Mouse (Mus musculus) left cerebral cortex, postnatal 10 days (tissue): ENCODE measurements around the gene Atf6b. TPM values are rescaled to one million over a fixed set of nuclear protein-coding genes. Genes with fewer than 3 reads are reported as not detected.
A peak's percentile ranks its signal among the peaks of the same experiment; 100 is the strongest.

ENCODE experiments used
- DNase-seq, 2 experiments: peaks; one replicate each; pipeline ENCODE4 v3.0.0; 2021 to 2022; ENCODE audit warnings: low spot score in 2 of 2, mixed read lengths in 1 of 2; ENCODE audit errors: extremely low spot score in 1 of 2
- intact Hi-C: fragments of 180-260 bp; cut with DNase I; formaldehyde crosslinking; loops from one replicate; pipeline ENCODE4 v1.15.1; 2025
- total RNA-seq, 2 experiments: library from RNA; stranded (reverse); gene quantifications; 2 replicates each; pipeline ENCODE4 v1.2.3; 2021

Gene Atf6b
- total RNA-seq, 2 experiments from 2014 or later: 73.1 to 76.5 TPM

- no peak for DNase-seq
- intact Hi-C loops: no loop called here
These were observed 11.6 kb downstream of the Atf6b start for GRCm38 (mm10) chr17:34658591-34658990.

- intact Hi-C loops: no loop called here
- no peak for DNase-seq
These were observed 12.4 kb downstream of the Atf6b start for GRCm38 (mm10) chr17:34659181-34659896.

GRCm38 (mm10) chr17:34659897-34660214 lies 12.9 kb downstream of the Atf6b start:
- intact Hi-C loops: no loop called here
- no peak for DNase-seq

DNA sequence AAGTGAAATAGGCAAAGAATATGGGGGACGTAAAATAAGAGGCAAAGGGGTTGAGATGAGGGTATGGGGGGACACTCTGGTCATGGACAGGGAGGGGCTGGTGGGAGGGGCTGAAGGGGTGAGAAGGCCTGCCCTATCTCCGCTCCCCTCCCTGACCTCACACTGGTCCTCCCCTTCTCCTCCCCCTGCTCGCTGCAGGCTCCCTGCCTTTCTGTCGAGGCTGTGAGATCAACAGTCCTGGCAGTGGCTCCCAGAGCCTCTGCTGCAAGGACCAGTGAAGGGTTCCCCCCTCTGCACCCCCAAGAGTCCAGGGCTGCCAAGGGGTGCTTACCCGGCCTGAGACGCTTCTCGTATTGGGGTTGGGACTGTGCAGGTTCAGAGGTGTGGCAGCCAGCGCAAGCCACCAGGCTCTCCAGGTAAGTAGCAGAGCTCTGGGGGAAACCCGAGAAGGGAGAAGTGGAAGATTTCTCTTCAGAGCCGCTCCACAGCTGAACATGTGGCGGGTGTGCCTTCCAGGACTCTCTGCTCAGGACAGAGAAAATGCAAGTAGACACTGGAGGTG lies 13.4 kb downstream of the Atf6b start:
- no peak for DNase-seq
- intact Hi-C loops: no loop called here

DNA sequence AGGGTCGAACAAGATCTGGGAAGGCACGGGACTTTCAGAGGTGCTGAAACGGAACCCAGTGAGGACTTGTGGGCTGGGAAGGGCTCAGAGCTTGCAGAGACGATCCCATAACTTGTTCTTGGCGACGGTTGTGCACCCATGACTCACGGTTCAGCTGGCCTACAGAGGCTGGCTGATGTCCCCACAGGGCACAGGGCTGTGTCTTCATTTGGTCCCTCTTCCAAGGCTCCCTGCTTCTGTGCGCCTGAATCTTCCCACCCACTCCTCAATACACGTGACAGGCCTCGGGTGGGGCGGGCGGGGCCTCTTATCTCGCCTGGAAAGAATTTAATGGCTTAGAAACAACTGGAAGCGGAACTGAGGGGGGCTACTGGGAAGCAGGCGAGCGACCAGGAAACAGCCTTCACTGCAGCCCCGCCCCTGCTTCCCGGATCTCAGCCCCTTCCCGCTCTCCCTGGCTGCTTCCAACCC lies 14.2 kb downstream of the Atf6b start:
- DNase-seq: peak in 1 of 2 experiments; percentile 67
- intact Hi-C loops: no loop called here

- DNase-seq: no peak
- intact Hi-C loops: no loop called here
These were observed 15.5 kb downstream of the Atf6b start for GRCm38 (mm10) chr17:34662468-34662867.

DNA sequence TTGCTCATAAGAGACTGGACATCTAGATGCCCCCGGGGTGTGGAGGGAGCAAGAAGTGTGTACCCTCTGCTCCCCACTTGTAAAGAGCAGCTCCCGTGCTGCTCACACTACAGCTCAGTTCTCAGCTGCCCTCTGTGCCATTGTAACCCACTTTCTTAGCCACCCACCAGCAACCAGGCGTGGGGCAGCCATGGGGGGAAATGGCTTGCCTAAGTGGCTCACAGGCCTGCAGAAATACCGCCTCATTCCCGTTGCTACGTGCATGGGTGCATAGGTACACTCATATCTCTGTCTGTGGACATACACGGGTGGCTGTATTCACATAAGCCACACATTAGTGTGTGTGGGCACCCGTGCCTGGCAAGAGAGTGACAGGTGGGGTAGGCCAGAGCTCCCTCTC lies 16.0 kb downstream of the Atf6b start:
- intact Hi-C loops: no loop called here
- no peak for DNase-seq

DNA sequence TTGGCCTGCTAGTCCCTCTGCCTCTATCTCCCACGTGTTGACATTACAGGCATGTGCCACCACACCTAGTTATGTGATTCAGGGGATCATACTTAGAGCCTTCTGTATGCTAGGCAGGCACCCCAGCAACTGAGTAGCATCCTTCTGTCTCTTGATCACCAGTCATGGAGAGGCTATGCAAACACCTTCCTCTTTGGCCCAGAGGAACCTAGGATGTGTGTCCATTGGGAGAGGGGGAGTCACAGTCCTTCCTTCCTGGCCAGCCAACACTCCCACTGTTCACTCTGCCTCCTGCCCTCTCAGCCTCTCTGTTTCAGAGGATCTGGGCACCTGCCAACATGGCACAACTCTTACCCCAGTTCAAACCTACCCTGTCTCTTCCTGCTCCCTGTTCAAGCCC lies 16.6 kb downstream of the Atf6b start:
- intact Hi-C loops: no loop called here
- no peak for DNase-seq

- intact Hi-C loops: no loop called here
These were observed 17.5 kb downstream of the Atf6b start for GRCm38 (mm10) chr17:34664472-34664871.

DNA sequence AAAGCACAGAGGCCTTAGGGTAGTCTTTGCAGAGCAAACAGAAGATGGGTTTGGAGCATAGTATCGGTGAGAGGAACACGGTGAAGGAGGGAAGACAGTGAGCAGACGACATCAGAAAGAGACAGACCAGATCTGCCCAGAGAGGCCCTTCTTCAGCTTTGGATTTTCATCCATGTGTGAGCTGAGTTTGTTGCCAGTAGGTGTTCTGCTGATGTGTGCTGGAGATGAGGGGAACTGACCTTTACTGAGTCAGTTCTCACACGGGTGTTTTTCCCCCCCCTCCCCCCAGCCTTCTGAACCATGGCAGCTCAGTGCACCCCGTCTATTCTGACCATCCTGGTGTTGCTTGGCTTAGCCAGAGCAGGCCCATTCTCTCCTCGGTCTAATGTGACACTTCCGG lies 23.3 kb downstream of the Atf6b start, which contains the start of gene Tnxb:
Gene Tnxb, plus strand, starts transcription at position 301 of the 400 bp plus-strand sequence.
- intact Hi-C loops: no loop called here
- DNase-seq: no peak

More at GRCm38 (mm10) chr17:34664472-34664871, 17.5 kb downstream of the Atf6b start:
- no peak for DNase-seq

DNA sequence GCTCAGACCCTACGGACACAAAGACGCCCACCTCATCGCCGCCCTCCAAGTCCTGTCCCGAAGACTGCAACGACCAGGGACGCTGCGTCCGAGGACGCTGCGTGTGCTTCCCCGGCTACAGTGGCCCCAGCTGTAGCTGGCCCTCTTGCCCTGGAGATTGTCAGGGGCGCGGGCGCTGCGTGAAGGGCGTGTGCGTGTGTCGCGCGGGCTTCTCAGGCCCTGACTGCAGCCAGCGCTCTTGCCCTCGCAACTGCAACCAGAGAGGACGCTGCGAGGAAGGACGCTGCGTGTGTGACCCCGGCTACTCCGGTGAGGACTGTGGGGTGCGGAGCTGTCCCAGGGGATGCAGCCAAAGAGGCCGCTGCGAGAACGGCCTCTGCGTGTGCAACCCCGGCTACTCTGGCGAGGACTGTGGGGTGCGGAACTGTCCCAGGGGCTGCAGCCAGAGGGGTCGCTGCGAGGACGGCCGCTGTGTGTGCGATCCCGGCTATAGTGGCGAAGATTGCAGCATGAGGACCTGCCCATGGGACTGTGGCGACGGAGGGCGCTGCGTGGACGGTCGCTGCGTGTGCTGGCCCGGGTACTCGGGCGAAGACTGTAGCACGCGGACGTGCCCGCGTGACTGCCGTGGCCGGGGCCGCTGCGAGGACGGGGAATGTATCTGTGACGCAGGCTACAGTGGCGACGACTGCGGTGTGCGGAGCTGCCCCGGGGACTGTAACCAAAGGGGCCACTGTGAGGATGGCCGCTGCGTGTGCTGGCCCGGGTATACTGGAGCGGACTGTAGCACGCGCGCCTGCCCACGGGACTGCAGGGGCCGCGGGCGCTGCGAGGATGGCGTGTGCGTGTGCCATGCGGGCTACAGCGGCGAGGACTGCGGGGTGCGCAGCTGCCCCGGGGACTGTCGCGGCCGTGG lies 24.5 kb downstream of the Atf6b start:
- intact Hi-C loops: no loop called here
- no peak for DNase-seq

DNA sequence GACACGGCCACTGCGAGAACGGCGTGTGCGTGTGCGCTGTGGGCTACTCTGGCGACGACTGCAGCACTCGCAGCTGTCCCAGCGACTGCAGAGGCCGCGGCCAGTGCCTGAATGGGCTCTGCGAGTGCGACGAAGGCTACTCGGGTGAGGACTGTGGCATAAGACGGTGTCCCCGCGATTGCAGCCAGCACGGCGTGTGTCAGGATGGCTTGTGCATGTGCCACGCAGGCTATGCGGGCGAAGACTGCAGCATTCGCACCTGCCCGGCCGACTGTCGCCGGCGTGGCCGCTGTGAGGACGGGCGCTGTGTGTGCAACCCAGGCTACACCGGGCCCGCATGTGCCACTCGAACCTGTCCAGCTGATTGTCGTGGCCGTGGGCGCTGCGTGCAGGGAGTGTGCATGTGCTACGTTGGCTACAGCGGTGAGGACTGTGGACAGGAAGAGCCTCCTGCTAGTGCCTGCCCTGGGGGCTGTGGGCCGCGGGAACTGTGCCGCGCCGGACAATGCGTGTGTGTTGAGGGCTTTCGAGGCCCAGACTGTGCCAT lies 25.4 kb downstream of the Atf6b start:
- DNase-seq: no peak
- intact Hi-C loops: no loop called here

DNA sequence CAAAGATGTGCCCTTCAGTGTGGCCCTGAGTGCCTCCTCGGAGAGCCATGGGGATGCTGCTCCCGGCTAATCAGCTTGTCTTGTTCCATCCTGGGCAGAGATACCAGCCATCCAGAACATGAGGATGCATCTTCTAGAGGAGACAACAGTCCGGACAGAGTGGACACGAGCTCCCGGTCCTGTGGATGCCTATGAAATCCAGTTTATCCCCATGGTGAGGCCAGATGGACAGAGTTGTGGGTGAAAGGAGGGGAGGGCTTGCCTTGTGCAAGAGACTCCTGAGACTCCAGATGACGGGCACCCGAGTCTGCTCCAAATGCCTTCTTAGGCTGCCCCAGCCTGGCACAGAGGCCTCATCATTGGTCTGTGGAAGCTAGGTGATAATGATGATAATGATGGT lies 26.2 kb downstream of the Atf6b start:
- intact Hi-C loops: no loop called here
- DNase-seq: no peak

GRCm38 (mm10) chr17:34674524-34675204 lies 27.7 kb downstream of the Atf6b start:
- intact Hi-C loops: no loop called here
- no peak for DNase-seq

- intact Hi-C loops: no loop called here
- no peak for DNase-seq
These were observed 28.5 kb downstream of the Atf6b start for GRCm38 (mm10) chr17:34675205-34676092.

GRCm38 (mm10) chr17:34676093-34676460 lies 29.1 kb downstream of the Atf6b start:
- no peak for DNase-seq
- intact Hi-C loops: no loop called here

DNA sequence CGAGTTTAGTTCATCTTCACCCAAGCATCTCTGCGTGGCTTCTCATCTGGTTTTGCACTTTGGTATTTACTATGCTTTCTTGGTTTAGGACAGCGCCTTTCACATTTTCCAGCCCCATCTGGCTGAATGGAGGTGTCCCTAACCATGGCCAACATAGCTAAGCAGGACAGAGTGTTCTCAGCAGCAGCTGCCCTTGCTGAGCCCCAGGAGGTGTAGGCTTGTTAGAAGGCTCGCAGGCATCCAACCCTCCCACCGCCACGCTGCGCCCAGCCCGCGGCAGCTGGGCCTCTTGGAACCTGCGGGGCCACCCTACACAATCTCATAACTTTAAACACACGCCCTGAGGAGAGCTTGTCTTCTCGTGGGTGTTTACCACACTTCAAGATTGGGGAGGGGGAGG lies 29.7 kb downstream of the Atf6b start:
- intact Hi-C loops: no loop called here
- no peak for DNase-seq

- intact Hi-C loops: no loop called here
- DNase-seq: no peak
These were observed 33.2 kb downstream of the Atf6b start for GRCm38 (mm10) chr17:34680191-34680590.
